Mouse (Mus musculus): ENCODE measurements around the gene Apoa2.

DNA sequence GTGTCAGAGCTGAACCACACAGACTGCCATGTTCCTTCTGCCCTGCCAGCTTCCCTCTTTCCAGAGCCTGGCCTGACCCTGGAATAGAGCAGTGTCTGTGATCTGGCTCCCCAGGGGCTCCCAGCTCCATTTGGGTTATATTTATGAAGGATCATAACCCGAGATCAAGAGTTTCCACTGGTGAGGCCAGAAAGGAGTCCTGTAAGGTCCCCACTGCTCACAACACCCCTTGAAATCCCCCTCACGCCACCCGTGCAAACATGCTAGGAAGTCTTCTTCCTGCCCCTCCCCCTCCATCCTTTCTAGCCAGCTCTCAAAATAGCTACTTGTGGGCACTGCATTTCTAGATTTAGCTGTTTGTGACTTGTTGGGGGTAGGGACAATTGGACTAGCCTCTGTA, 41.2 kb upstream of the Apoa2 start:
- TF ChIP-seq POLR2A (IDR thresholded peaks at IDR 0.05; ENCODE audit: low read depth, low read length): no peak
- TF ChIP-seq CTCF (conservative IDR thresholded peaks at IDR 0.05; ENCODE audit: insufficient read depth, insufficient read length, low read depth, low read length): no peak
